Mouse (Mus musculus): Measurements from ENCODE around the gene Ubald1.

DNA sequence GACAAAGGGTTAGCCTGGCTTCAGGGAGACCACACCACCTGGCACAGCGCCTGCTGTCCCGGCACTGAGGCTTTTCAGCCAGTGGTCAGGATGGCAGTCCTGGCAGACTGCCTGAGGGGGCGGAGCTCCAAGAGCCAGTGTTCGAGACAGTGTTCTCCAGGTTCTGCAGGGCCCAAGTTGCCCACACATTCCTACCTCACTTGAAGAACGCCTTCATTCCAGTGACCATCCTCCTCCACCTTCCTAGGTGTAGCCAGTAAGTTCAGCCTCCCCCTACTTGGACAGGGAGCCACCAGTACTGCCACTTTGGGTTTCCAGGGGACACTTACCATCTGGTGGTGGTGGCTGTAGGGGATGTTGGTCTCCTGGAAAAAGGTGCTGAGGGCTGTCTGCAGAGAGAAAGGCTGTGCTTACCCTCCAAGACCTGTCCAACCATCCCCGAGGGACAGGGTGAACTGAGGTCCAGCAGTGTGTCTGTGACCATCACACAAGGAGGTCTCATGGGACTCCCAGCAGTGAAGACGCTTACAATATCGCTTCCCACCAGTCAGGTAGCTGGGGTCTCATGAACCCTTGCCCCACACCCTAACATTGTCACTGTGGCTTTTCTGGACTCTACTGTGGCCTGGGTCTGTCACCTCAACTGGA lies 4.0 kb downstream of the Ubald1 start:
- TF ChIP-seq CTCF (conservative IDR thresholded peaks at IDR 0.05; ENCODE audit: insufficient read depth, insufficient read length, low read depth, low read length) (no peak), POLR2A (IDR thresholded peaks at IDR 0.05; ENCODE audit: low read depth, low read length) (no peak)

Measured in kidney, adult 2 months (tissue).